Mouse (Mus musculus): Measurements from ENCODE around the gene Tns4.
A peak's percentile ranks its signal among the peaks of the same experiment; 100 is the strongest.

Gene Tns4

GRCm38 (mm10) chr11:99093740-99094139 lies 4.6 kb upstream of the Tns4 start:
- no peak for DNase-seq (ENCODE audit: low spot score in 2 of 2)

- no peak for DNase-seq (ENCODE audit: low spot score in 2 of 2)
These were observed 2.6 kb upstream of the Tns4 start for GRCm38 (mm10) chr11:99091666-99092065.

DNA sequence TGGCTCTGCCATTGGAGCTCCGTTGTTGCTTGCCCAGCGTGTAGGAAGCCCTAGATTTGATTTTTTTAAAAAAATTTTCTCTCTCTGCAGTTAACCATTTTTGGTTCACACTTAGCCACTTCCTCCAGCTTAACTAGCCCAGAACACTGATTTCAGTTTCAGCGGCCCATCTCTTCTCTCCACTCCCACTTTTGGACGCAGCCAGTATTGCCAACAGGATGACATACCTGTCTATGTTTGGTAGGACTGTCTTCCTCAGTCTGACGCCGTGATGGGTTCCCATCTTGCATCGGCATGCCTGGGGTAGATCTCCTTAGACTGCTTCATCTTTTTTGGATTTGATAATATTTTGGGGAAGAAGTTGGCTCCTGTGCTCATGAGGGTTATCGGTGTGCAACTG lies 1.3 kb upstream of the Tns4 start:
- DNase-seq (ENCODE audit: low spot score in 2 of 2), result no peak

DNA sequence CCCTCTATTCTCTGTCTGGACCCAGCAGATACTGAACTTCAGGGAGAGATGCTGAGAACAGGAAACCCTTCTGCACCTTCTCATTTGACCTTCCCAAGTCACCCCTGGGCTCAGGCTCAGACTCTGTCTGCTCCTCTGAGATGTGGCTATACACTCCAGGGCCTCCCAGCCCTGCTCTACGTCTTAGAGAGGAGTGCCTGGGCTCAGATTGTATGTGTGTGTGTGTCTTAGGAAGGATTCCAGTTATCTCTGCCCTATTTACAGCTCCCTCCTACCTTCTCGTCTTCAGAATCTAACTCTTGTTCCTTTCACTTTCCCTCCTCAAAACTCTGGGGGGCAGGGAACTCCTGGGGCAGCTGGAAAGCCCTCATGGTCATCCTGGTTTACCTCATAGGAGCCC lies 620 bp downstream of the Tns4 start:
- DNase-seq (ENCODE audit: low spot score in 2 of 2), result no peak

- no peak for DNase-seq (ENCODE audit: low spot score in 2 of 2)
These were observed 4.7 kb downstream of the Tns4 start for GRCm38 (mm10) chr11:99084366-99084765.

- DNase-seq (ENCODE audit: low spot score in 2 of 2), result no peak
These were observed 5.6 kb downstream of the Tns4 start for GRCm38 (mm10) chr11:99083516-99083915.

DNA sequence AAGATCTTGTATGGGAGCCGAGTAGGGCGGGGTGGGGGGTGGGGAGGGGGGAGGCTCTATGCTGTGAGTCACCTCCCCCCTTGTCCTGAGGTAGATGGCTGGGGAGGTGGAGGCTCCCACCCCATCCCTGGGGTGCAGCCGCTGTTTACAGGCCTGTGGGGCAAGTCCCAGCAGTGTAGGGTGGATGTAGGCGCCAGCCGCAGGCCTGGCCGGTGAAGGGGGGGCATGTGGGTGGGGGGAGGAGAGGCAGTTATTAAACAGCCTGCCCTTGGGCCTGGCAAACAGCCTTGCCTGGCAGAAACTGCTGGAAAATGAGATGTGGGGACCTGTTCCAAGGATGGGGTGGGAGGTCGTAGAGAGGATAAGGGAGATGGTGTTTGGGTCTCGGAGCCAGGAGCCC lies 7.0 kb downstream of the Tns4 start:
- no peak for DNase-seq (ENCODE audit: low spot score in 2 of 2)

DNA sequence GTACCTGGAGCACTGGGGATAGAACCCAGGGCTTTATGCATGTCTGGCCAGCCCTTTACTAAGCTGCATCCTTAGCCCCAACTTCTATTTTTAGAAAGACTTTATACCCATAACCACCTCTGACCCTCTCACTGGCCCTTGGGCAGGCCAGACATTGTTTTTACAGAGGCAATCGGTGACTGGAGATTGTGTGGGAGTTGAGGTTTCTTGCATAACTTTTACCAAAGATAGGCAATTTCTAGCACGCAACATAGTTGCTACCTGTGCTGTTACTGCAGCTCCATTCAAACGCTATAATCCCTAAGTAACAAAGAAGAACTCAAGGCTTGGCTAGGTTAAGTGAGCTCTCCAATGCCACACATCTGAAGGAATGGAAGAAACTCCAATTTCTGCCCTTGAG lies 7.5 kb downstream of the Tns4 start:
- no peak for DNase-seq (ENCODE audit: low spot score in 2 of 2)

GRCm38 (mm10) chr11:99080902-99081543 lies 8.1 kb downstream of the Tns4 start:
- DNase-seq (ENCODE audit: low spot score in 2 of 2), result no peak

- no peak for DNase-seq (ENCODE audit: low spot score in 2 of 2)
These were observed 11.2 kb downstream of the Tns4 start for GRCm38 (mm10) chr11:99077869-99078268.

GRCm38 (mm10) chr11:99076744-99077319 lies 12.3 kb downstream of the Tns4 start:
- no peak for DNase-seq (ENCODE audit: low spot score in 2 of 2)

DNA sequence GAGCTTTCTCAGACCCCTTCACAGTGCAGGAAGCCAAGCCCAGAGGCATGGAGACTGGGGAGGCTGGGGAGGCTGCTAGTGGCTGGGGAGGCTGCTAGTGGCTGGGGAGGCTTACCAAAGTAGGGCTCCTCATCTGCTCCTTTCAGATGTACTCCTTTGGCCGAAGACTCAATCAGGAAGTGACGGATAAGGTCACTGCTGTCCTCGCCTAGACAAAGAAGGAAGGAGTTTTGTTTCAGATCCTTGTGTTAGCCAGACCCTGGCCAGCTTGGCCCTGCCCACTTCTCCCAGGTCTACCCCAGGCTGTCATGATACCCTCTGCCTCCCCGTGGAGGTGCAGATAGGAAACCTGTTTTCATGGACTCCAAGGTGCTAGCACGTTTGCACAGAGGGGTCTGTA lies 15.3 kb downstream of the Tns4 start:
- DNase-seq (ENCODE audit: low spot score in 2 of 2), result no peak

GRCm38 (mm10) chr11:99071866-99072265 lies 17.2 kb downstream of the Tns4 start:
- DNase-seq (ENCODE audit: low spot score in 2 of 2), result no peak

GRCm38 (mm10) chr11:99068455-99068854 lies 20.7 kb downstream of the Tns4 start:
- no peak for DNase-seq (ENCODE audit: low spot score in 2 of 2)

GRCm38 (mm10) chr11:99067591-99067990 lies 21.5 kb downstream of the Tns4 start:
- no peak for DNase-seq (ENCODE audit: low spot score in 2 of 2)

DNA sequence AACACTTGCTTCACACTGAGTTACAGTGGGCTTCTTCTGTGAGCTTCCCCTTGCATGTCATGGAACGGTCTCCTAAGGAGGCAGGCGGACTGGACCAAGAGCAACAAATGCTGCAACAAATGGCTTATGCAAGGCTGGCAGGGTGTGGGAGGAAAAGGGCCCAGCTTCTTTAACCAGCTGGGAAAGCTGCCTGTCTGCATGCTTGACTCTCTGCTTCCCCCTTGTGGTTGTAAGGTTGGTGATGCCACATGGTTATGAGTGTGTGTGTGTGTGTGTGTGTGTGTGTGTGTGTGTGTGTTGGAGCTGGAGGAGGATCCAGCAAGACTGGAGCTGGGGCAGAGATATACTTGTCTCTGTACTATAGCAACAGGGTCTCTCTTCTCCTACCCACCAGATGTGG lies 23.1 kb downstream of the Tns4 start:
- DNase-seq (ENCODE audit: low spot score in 2 of 2), result peak; percentile 83 to 88

GRCm38 (mm10) chr11:99065353-99065752 lies 23.8 kb downstream of the Tns4 start:
- no peak for DNase-seq (ENCODE audit: low spot score in 2 of 2)

DNA sequence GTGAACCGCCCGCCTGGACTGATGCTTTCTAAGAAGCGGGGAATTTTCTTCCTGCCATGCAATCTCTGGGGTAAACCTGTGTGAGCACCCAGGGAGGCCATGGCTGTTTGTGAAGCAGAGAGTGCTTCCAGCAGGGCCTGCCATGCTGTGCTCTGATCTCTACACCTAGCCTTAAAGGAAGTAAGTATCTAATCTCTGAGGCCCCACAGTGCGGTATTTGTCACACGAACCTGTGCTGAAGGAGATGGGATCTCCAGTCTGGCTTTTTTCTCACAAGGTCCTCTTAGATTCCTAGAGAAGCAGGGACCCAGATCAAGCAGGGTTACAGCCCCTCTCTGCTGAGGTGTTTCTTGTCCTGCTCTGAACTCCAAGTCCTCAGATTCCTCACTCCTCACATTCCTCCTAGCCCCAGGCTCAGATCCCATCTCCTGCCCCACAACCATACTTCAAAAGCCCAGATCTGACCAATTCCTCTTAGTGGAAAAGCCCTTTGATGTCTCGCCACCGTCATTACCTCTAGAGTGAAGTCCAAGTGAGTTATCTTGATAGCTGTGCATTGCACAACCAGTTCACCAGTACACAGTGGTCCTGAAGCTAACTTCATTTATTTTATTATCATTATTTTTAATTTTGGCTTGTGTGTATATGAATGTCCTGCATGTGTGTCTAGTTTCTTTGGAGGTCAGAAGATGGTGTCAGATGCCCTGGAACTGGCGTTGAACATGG lies 25.5 kb downstream of the Tns4 start:
- DNase-seq (ENCODE audit: low spot score in 2 of 2), result no peak

- DNase-seq (ENCODE audit: low spot score in 2 of 2), result no peak
These were observed 26.4 kb downstream of the Tns4 start for GRCm38 (mm10) chr11:99062661-99063060.

- no peak for DNase-seq (ENCODE audit: low spot score in 2 of 2)
These were observed 28.7 kb downstream of the Tns4 start for GRCm38 (mm10) chr11:99060435-99060834.

DNA sequence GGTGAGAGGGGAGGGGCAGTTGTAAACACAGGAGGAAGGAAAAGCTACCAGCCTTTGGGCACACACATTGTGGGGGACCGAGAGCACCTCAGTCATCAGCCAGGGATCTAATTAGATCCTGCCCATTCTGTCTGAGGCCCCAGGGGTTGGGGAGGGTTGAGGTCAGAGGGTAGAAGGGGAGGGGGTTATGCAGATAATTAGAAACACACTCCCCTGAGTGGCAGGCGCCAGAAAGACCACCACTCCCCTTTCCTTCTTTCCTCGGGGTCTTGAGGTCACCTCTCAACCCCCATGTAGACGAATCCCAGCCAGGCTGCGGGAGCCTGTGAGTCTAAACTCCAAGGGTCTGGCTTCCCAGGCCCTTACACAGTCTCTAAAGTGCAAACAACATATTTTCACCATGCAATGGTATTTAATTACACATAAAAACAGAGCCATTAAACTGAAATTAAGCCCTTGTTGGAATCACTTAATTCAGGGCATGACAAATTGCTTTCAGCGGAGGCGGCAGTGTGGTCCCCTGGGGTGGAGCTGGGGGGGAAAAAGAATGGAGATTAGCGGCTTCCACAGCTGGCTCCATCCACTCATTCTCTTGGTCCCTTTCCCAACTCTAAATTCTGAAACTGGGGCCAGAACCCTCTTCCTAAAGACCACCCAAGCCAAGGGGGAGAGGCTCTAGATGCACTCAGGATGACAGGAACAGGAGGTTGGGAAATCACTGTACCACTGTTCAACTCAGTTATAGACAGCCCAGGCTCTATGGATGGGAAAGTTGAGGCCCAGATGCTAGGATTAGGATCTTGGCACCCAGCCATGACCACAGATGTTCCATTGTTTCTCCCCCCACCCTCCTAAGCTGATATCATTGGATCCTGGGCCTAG lies 33.3 kb downstream of the Tns4 start:
- no peak for DNase-seq (ENCODE audit: low spot score in 2 of 2)

- no peak for DNase-seq (ENCODE audit: low spot score in 2 of 2)
These were observed 34.0 kb downstream of the Tns4 start for GRCm38 (mm10) chr11:99055143-99055542.

Data from right cerebral cortex, postnatal 10 days (tissue).